Mouse (Mus musculus): ENCODE measurements around the gene Gstp3. TPM values are rescaled to one million over a fixed set of nuclear protein-coding genes. Genes with fewer than 3 reads are reported as not detected.
"Not testable (repeated sequence)": the region's sequence is repeated elsewhere in the genome, so short reads cannot be mapped to it uniquely, and the experiment has no call there.

Gene Gstp3
- polyA plus RNA-seq, 1 experiment, result 1.3 TPM

DNA sequence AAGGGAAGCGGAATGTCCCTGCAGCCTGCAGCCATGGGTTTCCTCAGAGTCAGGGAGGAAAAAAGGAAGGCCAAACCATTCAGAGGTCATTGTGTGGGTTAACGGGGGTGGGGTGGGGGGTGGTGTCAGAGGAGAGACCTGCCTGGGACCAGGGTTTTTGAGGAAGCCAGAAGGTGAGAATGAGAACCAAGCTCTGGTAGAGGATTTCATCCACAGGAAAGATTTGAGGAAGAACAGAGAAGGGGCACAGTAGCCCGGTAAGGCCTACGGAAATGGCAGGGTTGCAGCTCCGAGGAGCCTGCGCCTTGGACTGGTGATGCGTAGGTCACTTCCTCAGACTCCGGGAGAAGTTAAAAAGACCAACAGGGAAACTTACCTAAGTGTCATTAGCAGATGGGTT lies 11.4 kb upstream of the Gstp3 start:
- TF ChIP-seq TAL1 (IDR thresholded peaks at IDR 0.05; ENCODE audit: low read length), result no peak
- TF ChIP-seq GATA1 (IDR thresholded peaks at IDR 0.05; ENCODE audit: low read length), result no peak
- no peaks in the 10 kb centered on the region for H3K36me3 ChIP-seq (ENCODE audit: control insufficient read depth)
- H3K27me3 ChIP-seq (ENCODE audit: control insufficient read depth), result peaks cover 9% of the 10 kb centered on the region
- no peaks in the 10 kb centered on the region for H3K9me3 ChIP-seq (ENCODE audit: control insufficient read depth, low read length)
- no peak overlapping the region for H3K4me3 ChIP-seq (replicated peaks)
- peaks cover 3% of the 10 kb centered on the region for H3K4me1 ChIP-seq (ENCODE audit: control insufficient read depth)

DNA sequence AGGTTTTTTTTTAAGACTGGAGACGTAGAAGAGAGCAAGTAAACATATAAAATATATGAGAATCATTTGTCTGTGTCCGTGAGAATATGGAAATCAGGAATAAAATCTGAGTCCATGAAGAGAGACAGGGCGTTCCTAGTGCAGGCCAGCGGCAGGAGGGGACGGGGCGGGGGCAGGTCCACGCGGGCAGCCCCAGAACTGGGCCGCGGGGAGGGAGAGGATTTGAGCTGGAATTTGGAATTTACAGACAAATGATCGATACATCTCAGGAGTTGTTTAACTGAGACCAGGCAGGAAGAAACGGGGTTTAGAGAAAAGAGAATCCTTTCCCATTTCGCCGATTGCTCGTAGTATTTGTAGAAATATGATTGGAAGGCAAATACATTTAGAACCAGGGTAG lies 10.9 kb upstream of the Gstp3 start:
- H3K9me3 ChIP-seq (ENCODE audit: control insufficient read depth, low read length), result no peaks in the 10 kb centered on the region
- TF ChIP-seq TAL1 (IDR thresholded peaks at IDR 0.05; ENCODE audit: low read length) (no peak), GATA1 (IDR thresholded peaks at IDR 0.05; ENCODE audit: low read length) (no peak)
- H3K4me1 ChIP-seq (ENCODE audit: control insufficient read depth), result peaks cover 3% of the 10 kb centered on the region
- H3K36me3 ChIP-seq (ENCODE audit: control insufficient read depth), result no peaks in the 10 kb centered on the region
- H3K4me3 ChIP-seq (replicated peaks), result no peak overlapping the region
- H3K27me3 ChIP-seq (ENCODE audit: control insufficient read depth), result peaks cover 9% of the 10 kb centered on the region

- no peaks in the 10 kb centered on the region for H3K36me3 ChIP-seq (ENCODE audit: control insufficient read depth)
- peaks cover 6% of the 10 kb centered on the region for H3K4me1 ChIP-seq (ENCODE audit: control insufficient read depth)
- TF ChIP-seq TAL1 (IDR thresholded peaks at IDR 0.05; ENCODE audit: low read length), result no peak
- no peak for TF ChIP-seq GATA1 (IDR thresholded peaks at IDR 0.05; ENCODE audit: low read length)
- H3K27me3 ChIP-seq (ENCODE audit: control insufficient read depth), result peaks cover 9% of the 10 kb centered on the region
- no peak overlapping the region for H3K4me3 ChIP-seq (replicated peaks)
- no peaks in the 10 kb centered on the region for H3K9me3 ChIP-seq (ENCODE audit: control insufficient read depth, low read length)
Measured at GRCm38 (mm10) chr19:4068717-4069410, 9.5 kb upstream of the Gstp3 start.

- H3K9me3 ChIP-seq (ENCODE audit: control insufficient read depth, low read length); H3K27me3 ChIP-seq (ENCODE audit: control insufficient read depth); H3K4me3 ChIP-seq (replicated peaks); H3K36me3 ChIP-seq (ENCODE audit: control insufficient read depth); H3K4me1 ChIP-seq (ENCODE audit: control insufficient read depth): not testable (repeated sequence)
Measured at GRCm38 (mm10) chr19:4068242-4068641, 8.9 kb upstream of the Gstp3 start.

DNA sequence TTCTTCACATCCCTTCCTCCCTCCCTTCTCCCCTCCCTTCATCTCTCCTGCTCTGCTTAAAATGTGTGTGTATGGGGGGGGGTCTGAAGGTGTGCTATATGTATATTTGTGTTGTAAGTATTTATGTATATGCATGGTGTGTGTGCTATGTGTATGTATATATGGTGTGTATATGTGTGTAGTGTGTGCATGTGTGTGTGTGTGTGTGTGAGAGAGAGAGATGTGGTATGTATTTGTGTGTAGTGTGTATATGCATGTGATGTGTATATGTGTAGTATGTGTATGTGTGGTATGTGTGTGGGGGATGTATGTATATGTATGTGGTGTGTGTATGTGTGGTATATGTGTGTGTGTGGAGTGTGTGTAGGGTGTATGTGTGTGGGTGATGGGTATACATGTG lies 7.5 kb upstream of the Gstp3 start:
- H3K9me3 ChIP-seq (ENCODE audit: control insufficient read depth, low read length), result no peaks in the 10 kb centered on the region
- H3K27me3 ChIP-seq (ENCODE audit: control insufficient read depth), result peaks cover 9% of the 10 kb centered on the region
- peaks cover 6% of the 10 kb centered on the region for H3K4me1 ChIP-seq (ENCODE audit: control insufficient read depth)
- no peak overlapping the region for H3K4me3 ChIP-seq (replicated peaks)
- TF ChIP-seq GATA1 (IDR thresholded peaks at IDR 0.05; ENCODE audit: low read length) (no peak), TAL1 (IDR thresholded peaks at IDR 0.05; ENCODE audit: low read length) (no peak)
- no peaks in the 10 kb centered on the region for H3K36me3 ChIP-seq (ENCODE audit: control insufficient read depth)

DNA sequence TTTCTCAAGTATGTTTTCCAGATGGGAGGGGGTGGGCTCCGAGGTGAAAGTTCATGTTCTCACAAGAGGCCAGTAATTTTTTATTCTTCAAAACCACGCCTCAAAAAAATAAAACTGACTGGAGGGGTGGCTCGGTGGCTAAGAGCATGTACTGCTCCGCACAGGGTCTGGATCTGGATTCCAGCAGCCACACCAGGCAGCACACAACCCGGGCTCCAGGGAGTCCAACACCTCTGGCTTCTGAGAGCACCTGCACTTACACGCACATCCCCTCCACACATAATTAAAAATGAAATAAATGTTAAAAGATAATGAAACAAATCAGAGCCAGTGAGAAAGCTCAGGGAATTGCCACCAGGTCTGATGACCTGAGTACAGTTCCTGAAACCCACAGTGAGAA lies 6.9 kb upstream of the Gstp3 start:
- TF ChIP-seq GATA1 (IDR thresholded peaks at IDR 0.05; ENCODE audit: low read length), result no peak
- TF ChIP-seq TAL1 (IDR thresholded peaks at IDR 0.05; ENCODE audit: low read length), result no peak
- Histone ChIP-seq H3K4me1 (ENCODE audit: control insufficient read depth) (peaks cover 6% of the 10 kb centered on the region), H3K27me3 (ENCODE audit: control insufficient read depth) (peaks cover 9% of the 10 kb centered on the region), H3K4me3 (replicated peaks) (no peak overlapping the region), H3K9me3 (ENCODE audit: control insufficient read depth, low read length) (no peaks in the 10 kb centered on the region), H3K36me3 (ENCODE audit: control insufficient read depth) (no peaks in the 10 kb centered on the region)

GRCm38 (mm10) chr19:4064501-4064900 lies 5.1 kb upstream of the Gstp3 start:
- not testable (repeated sequence) for H3K27me3 ChIP-seq (ENCODE audit: control insufficient read depth); H3K36me3 ChIP-seq (ENCODE audit: control insufficient read depth); H3K4me3 ChIP-seq (replicated peaks); H3K9me3 ChIP-seq (ENCODE audit: control insufficient read depth, low read length)
- peaks cover 21% of the 10 kb centered on the region for H3K4me1 ChIP-seq (ENCODE audit: control insufficient read depth)

- H3K36me3 ChIP-seq (ENCODE audit: control insufficient read depth); H3K4me3 ChIP-seq (replicated peaks); H3K27me3 ChIP-seq (ENCODE audit: control insufficient read depth); H3K9me3 ChIP-seq (ENCODE audit: control insufficient read depth, low read length): not testable (repeated sequence)
- H3K4me1 ChIP-seq (ENCODE audit: control insufficient read depth), result peaks cover 32% of the 10 kb centered on the region
Measured at GRCm38 (mm10) chr19:4063357-4063756, 4.0 kb upstream of the Gstp3 start.

DNA sequence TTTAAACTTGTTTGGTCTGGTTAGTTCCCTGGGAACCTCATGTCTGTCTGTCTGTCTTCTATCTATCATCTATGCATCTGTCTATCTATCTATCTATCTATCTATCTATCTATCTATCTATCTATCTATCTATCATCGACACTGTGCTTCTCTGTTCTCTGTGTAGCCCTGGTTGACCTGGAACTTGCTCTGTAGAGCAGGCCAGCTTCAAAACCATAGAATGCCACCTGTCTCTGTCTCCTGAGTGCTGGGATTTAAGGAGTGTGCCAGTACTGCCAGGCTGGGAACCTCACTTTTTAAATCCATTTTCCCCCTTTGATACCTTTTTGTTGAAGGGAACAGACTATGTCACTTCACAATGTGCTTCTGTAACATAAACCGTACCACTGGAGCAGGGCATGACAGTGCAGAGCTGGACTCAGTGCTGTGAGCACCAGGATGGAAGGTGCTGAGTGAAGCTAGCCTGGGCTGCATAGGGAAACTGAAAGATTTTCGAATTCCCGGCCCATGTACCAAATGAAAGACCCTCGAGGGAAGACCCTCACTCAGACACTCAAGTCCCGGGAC lies 1.6 kb upstream of the Gstp3 start:
- no peaks in the 10 kb centered on the region for H3K9me3 ChIP-seq (ENCODE audit: control insufficient read depth, low read length)
- TF ChIP-seq GATA1 (IDR thresholded peaks at IDR 0.05; ENCODE audit: low read length), result no peak
- TF ChIP-seq TAL1 (IDR thresholded peaks at IDR 0.05; ENCODE audit: low read length), result no peak
- H3K4me3 ChIP-seq (replicated peaks), result no peak overlapping the region
- peaks cover 9% of the 10 kb centered on the region for H3K36me3 ChIP-seq (ENCODE audit: control insufficient read depth)
- H3K27me3 ChIP-seq (ENCODE audit: control insufficient read depth), result no peaks in the 10 kb centered on the region
- peaks cover 50% of the 10 kb centered on the region for H3K4me1 ChIP-seq (ENCODE audit: control insufficient read depth)

DNA sequence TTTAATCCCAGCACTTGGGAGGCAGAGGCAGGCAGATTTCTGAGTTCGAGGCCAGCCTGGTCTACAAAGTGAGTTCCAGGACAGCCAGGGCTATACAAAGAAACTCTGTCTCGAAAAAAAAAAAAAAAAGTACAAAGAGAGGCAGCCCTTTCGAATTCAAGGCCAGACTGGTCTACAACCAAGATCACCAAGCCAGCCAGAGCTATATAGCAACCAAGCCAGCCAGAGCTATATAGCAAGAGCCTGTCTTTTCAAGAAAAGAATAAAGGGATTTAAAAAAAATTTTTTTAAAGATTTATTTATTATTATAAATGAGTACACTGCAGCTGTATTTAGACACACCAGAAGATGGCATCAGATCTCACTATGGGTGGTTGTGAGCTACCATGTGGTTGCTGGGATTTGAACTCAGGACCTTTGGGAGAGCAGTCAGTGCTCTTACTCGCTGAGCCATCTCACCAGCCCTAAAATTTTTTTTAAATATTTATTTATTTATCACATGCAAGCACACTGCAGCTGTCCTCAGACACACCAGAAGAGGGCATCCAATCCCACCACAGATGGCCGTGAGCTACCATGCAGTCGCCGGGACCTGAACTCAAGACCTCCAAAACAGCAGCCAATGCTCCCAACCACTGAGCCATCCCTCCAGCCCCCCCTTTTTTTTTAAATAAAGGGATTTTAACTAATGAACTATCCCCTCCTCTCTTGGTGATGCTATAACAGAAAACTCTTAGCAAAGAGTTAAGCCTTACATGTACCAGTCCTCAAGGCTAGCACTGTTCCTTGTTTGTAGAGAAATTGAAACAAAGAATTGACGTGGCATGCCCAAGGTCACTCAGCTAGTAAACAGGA lies 902 bp upstream of the Gstp3 start:
- H3K4me3 ChIP-seq (replicated peaks); H3K27me3 ChIP-seq (ENCODE audit: control insufficient read depth); H3K9me3 ChIP-seq (ENCODE audit: control insufficient read depth, low read length): not testable (repeated sequence)
- Histone ChIP-seq H3K4me1 (ENCODE audit: control insufficient read depth) (peaks cover 57% of the 10 kb centered on the region), H3K36me3 (ENCODE audit: control insufficient read depth) (peaks cover 11% of the 10 kb centered on the region)

Data from erythroblast, embryonic 14.5 days (primary cell).